Mouse (Mus musculus) thymus, postnatal 4 days (tissue): ENCODE results near the gene Kcnh2.

Experiments
- DNase-seq: peaks from one replicate; pipeline ENCODE4 v3.0.0; 2021

The Kcnh2 gene

DNA sequence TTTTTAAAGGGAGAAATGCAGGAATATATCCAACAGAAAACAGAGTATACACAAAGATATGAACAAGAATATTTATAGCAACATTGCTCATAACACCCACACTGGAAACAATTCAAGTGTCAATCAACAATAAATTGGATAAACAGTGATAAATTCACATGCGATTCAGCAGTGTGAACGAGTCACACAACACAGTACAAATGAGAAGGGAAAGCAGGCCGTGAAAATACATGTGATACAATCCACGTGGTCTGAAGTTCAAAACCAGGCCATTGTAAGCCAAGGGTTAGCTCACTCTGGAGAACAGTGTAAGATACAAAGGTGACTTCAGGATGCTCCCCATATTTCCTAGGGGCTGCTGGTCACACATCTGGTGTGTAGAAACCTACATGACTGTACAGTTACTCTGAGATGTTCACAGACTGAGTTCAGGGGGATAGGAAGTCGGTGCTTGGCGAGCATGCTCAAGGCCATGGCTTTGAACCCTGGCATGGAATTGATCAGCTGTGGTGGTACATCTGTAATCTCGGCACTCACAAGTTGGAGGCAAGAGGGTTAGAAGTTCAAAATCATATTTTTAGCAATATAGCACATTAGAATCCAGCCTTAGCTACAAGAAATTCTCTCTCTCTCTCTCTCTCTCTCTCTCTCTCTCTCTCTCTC lies 23.4 kb upstream of the Kcnh2 start:
- no peak for DNase-seq

- no peak for DNase-seq
These were observed 22.8 kb upstream of the Kcnh2 start for GRCm38 (mm10) chr5:24374216-24374615.

DNA sequence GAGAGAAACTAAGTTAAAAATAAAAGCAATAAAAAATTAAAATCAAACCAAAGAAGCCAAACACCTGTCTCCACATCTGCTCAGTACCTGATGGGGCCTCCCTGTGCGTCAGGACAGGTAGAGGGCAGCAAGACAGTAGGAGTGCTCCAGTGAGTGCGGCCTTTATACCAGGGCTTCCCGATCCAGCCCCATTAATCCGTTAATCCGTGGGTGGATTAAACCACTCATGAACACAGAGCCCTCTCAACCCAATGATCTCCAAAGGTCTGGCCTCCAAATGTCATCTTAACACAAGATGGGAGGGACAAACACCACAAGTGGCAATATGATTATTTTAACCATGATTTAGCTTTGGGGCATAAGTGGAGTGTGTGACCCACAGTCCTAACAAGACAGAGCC lies 22.4 kb upstream of the Kcnh2 start:
- DNase-seq: no peak

GRCm38 (mm10) chr5:24369767-24370166 lies 18.4 kb upstream of the Kcnh2 start:
- no peak for DNase-seq

DNA sequence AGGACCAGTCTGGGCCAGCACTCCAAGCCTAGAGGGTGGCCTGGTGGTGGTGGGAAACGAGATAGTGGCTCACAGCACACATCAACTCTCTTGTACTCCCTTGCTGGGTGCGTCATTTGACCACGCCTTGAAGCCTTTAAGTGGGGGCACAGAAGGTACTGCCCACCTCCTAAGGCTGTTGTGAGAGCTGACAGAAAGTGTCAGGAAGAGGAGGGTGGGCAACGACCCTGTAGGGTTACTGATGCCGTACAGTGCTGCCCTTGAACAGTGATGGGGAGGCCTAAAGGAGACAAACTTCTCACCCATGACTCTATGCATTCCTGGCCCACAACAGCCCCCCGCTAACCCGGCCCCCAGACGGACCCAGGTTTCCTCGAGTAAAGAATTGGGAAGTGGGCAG lies 15.0 kb upstream of the Kcnh2 start:
- DNase-seq: no peak

GRCm38 (mm10) chr5:24365528-24365927 lies 14.1 kb upstream of the Kcnh2 start:
- no peak for DNase-seq

GRCm38 (mm10) chr5:24364963-24365362 lies 13.6 kb upstream of the Kcnh2 start:
- DNase-seq: no peak

GRCm38 (mm10) chr5:24364508-24364907 lies 13.1 kb upstream of the Kcnh2 start, which contains the start of gene Nos3:
TSS of gene Nos3 (plus strand) at chr5:24364810.
- DNase-seq: no peak

GRCm38 (mm10) chr5:24364061-24364460 lies 12.7 kb upstream of the Kcnh2 start:
- no peak for DNase-seq

GRCm38 (mm10) chr5:24363467-24363866 lies 12.1 kb upstream of the Kcnh2 start:
- no peak for DNase-seq

GRCm38 (mm10) chr5:24360792-24361454 lies 9.5 kb upstream of the Kcnh2 start:
- peak; percentile 89 for DNase-seq

DNA sequence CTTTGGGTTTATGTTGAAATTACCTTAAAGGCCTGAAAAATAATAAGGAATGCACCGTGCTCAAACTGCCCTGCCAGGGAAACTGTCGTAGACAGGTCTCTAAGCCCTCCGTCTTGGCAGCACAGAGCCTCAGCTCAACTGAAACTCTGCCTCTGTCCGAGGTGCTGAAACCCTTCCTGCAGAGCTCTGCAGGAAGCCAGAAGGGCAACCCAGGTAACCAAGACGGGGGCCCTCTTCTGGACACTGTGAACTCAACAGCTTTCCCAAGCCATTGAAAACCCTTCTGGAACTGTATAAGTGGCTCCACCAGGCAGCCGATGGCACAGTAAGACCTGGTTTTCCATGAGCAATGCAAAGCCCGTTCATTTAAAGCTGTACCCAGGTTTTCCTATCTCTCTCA lies 6.1 kb upstream of the Kcnh2 start:
- DNase-seq: peak; percentile 93

- no peak for DNase-seq
These were observed 5.4 kb upstream of the Kcnh2 start for GRCm38 (mm10) chr5:24356764-24357163.

DNA sequence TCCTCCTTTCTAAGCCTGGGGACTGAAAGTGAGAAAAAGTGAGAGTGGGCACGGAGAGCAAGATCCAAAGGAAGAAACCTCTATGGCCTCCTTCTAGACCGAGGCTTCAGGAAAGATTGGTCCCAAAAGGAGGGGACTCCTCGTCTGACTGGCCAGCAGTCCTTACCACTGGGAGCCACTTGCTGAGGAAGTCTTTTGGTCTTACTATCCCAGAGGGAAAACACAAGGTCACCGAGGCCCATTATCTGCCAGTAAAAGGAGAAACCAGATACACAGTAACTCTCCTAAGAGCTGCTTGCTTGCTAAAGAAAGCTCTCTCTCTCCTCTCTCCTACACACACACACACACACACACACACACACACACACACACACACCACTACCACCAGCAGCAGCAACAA lies 1.9 kb upstream of the Kcnh2 start:
- DNase-seq: no peak

- peak; percentile 61 for DNase-seq
These were observed 951 bp upstream of the Kcnh2 start for GRCm38 (mm10) chr5:24352251-24352859.

- peak; percentile 93 for DNase-seq
These were observed 332 bp upstream of the Kcnh2 start for GRCm38 (mm10) chr5:24351701-24352171.

- DNase-seq: no peak
These were observed 713 bp downstream of the Kcnh2 start for GRCm38 (mm10) chr5:24350531-24351250.

DNA sequence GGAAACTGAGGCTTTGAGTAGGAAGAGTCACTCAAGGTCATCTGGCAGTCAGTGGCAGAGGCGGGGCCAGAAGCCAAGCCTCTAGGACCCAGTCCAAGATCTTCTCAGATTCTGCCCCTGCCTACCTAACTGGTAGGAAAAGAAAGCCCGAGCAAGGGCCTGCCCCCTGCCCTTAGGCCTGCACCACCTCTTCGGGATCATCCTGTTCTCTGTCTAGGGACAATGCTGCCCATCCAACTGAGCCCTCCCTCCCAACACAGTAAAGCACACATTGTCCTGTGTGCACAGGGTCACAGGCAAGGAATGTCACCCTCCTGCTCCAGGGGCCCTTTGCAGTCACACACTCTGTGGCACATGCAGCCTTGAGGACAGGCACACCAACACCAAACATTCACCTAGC lies 1.3 kb downstream of the Kcnh2 start:
- DNase-seq: no peak

DNA sequence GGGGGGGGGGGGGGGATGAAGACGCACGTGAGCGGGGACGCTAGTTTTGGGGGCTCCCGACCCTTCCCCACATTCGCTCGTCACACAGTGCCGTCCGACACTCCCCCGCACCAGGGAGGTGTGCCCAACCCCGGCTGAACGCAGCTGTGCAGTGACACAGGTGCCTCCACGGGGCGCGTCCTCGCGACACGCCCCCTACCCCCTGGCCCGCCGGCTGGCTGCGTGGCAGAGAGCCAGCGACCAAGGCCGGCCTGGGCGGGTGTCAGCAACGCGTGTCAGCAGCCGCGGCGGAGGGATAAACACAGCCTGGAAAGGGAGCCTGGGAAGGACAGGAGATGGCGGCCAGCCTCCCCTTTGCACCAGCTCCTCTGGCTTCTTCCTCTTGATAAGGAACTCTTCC lies 2.9 kb downstream of the Kcnh2 start:
- DNase-seq: peak; percentile 78

DNA sequence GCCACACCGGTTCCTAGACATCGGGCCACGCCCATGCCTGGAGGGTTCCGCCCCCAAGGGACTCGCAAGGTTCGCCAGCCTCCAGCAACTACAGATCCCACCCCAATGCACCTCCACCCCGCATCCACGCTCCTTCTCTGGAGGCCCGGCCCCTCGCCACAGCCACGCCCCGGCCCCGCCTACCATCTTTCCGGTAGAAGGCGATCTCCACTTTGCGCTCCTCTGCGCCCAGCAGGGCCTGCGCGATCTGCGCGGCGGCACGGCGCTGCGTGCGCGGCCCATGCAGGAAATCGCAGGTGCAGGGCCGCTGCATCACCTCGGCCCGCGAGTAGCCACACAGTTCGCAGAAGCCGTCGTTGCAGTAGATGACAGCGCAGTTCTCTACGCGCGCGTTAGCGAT lies 3.3 kb downstream of the Kcnh2 start:
- DNase-seq: peak; percentile 98

GRCm38 (mm10) chr5:24347186-24347875 lies 4.1 kb downstream of the Kcnh2 start:
- peak; percentile 64 for DNase-seq

DNA sequence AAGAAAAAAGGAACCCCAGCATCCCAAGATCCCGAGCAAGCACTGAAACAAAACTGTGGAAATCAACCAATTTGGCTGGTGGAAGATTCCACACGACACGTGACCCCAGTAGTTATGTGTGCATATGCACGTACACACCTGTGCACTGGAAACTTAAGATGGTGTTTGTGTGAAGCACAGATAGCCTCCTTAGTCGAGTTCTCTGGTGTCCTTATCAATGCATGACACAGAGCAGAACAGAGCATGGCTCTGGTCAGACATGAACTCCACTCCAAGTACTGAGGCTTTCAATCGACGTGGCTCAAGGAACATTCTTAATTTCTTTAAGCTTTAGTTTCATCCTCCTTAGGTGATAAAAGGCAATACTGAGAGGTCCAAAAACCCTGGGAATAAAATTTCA lies 5.1 kb downstream of the Kcnh2 start:
- no peak for DNase-seq
